Mouse (Mus musculus) layer of hippocampus, postnatal 14 days (tissue): ENCODE data around the gene Masp1. TPM values are rescaled to one million over a fixed set of nuclear protein-coding genes. Genes with fewer than 3 reads are reported as not detected.
A peak's percentile ranks its signal among the peaks of the same experiment; 100 is the strongest.

ENCODE experiments used
- DNase-seq, 2 experiments: peaks; one replicate each; pipeline ENCODE4 v3.0.0; 2021 to 2022; ENCODE audit warnings: low spot score in 2 of 2, mixed read lengths in 1 of 2
- long read RNA-seq, 2 experiments: library from polyadenylated mRNA; stranded (forward); transcript quantifications; one replicate each; pipeline ENCODE4 v2.0.0; 2021
- total RNA-seq, 2 experiments: library from RNA; stranded (reverse); gene quantifications; 2 replicates each; pipeline ENCODE4 v1.2.3; 2021

Gene Masp1
- total RNA-seq, result 10 to 100 TPM; 18.8 to 19.3 TPM
- long read RNA-seq, experiment 1, partial matches to known transcripts, result 1 of 6 reads
- long read RNA-seq, experiment 1, other reads (novel, unspliced or antisense), result 2 of 6 reads
- long read RNA-seq, experiment 2, transcript Masp1-204 (9 exons, 2,035 nt), result major isoform, 5 of 19 reads
- long read RNA-seq, experiment 2, partial matches to known transcripts, result 5 of 19 reads
- long read RNA-seq, experiment 2, other reads (novel, unspliced or antisense), result 6 of 19 reads

DNA sequence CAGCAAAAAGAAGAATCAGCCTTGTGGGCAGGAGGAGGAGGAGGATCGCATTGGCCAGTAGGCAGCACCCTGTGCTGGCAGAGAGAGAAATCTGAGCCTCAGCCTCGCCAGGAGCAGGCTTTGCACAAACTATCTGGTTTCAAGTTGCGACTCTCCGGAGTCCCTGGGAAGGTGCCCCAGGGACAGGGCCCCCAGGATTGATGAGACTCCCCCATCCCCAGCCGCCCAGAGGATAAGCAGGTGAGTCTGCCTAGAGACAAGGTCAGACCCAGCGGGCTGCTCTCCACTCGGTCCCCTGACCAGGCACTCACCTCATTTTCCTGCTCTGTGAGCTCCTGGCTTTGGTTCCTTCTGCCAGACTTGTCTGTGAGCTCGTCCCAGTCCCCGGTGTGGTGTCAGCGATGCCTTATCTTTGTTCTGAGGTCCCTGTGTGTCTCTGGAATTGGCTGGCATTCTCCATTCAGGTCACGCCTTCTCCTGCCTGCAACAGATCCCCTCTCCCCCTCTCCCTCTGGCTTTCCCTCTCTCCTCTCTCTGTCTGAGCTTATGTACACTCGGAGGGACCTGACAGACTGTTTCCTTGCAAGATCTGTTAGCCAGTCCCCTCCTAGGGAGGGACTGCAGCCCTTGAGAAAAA, at the start of gene Masp1, which contains the start of gene Rtp4:
TSS of gene Masp1 (minus strand) at position 581 of the 637 bp plus-strand sequence.
TSS of gene Rtp4 (plus strand) at position 57 of the 637 bp plus-strand sequence.
- peak in 1 of 2 experiments; percentile 45 for DNase-seq

GRCm38 (mm10) chr16:23568369-23568958, 47.8 kb upstream of the Masp1 start:
- no peak for DNase-seq

GRCm38 (mm10) chr16:23557669-23558068, 37.1 kb upstream of the Masp1 start:
- DNase-seq, result no peak

DNA sequence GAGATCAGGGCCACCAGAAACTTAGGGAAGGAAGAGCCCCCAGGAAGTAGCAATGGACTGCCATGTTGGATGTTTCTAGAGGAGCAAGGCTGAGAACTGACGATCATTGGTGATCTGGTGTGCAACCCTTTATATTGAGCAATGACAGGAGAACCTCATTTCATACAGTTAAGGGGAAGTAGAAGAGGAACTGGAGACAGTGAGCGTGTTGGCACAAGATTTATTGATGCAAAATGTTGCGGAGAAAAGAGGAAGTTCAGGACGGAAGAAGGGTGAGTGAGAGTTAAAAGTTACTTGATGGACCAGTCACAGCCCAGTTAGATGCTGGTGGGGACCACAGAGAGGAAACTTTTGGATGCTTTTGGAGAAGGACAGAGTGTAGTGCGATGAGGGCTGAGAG, 36.6 kb upstream of the Masp1 start:
- DNase-seq, result no peak

GRCm38 (mm10) chr16:23554673-23555072, 34.1 kb upstream of the Masp1 start:
- no peak for DNase-seq

DNA sequence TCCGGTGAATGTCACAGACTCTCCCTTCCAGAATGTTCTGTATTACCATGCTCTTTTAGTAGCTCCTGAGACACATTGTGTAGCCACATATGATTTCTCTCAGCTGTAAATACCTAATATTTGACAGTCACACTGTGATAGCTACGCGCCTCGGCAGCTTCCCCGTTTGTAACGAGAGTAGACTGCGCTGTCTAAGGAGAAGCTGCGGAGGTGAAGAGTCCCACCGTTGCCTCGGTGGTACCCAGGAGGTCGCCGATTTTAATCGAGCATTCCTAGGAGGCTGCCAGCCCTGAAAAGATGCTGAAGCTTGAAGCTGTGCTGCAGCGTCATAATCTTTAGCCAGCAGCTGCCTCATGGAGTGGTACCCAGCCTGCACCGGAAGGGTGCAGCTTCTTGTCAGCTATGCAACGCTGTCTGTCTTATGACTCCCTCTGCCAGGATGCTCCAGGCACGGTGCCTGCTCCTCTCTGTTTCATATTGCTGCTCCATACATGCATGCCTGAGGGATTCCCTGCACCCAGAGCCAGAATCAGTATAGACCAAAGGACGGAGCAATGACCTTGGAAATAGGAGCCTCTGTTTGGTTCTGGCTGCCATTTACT, 30.5 kb upstream of the Masp1 start:
- peak in 1 of 2 experiments; percentile 5 for DNase-seq

DNA sequence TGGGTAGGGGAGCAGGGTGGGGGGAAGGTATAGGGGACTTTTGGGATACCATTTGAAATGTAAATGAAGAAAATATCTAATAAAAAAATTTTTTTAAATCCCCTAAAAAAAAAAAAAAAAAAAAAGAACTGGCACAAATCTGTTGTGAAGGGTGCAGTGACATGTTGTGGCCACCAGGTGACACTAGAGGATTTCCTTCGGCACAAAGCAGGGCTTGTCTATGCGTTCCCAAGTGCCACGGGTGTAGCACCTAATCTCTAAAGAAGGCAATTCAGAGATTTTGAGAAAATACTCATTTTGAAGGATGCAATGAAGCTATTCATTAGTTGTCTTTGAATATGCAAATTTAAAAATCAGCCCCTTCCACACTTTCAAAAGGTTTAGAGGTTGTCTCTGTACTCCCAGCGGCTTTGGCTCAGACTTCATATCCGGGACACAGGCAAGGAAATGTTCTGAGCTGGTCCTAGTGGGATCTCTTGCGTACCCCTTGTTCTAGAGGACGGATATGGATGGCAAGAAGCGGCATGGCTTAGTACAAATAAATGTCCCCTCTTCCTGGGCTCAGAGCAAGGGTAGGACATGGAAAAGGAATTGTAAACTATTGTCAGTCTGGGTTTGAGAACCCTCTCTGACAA, 29.8 kb upstream of the Masp1 start:
- DNase-seq, result peak; percentile 42 to 77

DNA sequence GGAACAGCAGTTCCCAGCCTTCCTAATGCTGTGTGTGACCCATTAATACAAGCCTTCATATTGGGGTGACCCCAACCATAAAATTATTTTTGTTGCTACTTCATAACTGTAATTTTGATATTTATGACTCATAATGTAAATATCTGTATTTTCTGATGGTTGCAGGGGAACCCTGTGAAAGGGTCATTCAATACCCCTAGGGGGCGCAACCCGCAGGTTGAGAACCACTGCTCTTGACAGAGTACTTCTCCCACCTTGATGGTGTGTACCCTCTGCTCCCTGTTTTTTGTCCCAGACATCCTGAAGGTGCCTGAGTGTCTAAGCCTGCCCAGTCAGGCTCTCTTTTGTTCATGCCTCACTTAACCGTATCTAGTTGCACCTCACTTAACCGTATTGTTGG, 27.2 kb upstream of the Masp1 start:
- no peak for DNase-seq

GRCm38 (mm10) chr16:23544361-23544760, 23.7 kb upstream of the Masp1 start:
- no peak for DNase-seq

DNA sequence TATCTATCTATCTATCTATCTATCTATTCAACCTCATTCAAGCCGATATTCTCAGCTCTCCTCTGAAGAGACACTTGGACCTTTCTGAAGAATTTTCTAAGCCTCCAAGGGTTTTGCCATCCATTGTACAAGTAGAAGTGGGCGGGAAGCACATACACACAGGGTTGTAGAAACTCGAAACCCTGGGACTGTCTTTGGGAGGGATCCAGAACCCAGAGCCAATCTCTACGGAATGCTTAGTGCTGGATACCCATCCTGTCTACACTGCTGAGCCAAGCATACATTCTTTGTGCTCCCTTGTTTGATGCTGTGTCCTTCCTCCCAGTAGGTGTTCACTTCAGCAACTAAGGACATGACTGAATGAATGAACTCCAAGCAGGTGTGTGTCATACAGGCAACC, 22.3 kb upstream of the Masp1 start:
- DNase-seq, result no peak

DNA sequence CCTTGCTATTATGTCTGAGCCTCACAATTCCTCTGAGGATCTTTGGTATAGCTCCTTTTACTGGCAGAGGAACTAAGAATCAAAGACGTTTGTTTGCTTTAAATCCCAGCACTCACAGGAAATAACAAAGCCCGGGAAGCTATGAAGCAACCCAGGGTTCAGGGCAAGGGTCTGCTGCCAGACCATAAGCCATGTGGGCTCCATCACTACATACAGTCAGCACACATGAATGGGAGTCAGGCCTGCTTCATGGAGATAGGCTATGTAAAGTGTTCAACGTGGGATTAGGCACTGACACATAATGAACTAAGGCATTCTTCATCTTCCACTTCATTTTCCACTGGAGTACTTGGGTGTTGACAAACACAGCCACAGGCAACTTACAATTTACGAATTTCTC, 20.4 kb upstream of the Masp1 start:
- DNase-seq, result no peak

DNA sequence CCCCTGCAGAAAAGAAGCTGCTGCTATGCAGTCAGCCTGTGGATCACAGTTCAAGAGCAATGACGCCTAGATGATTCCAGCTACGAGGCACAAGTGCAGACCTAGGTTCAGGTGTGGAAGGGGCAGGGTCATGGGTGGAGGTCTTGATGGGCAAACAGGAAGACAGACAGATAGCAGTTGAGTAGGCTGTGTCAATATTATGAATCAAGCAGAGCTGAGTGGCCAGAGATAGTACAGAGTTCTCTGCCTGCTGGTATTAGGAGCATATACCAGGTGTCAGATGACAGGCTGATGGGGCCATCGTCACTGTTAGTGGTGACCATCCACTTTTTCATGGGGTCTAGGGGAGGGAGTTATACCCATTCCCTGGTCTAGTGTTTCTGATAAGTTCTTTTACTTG, 13.1 kb upstream of the Masp1 start:
- DNase-seq, result no peak

GRCm38 (mm10) chr16:23529186-23529585, 8.6 kb upstream of the Masp1 start:
- DNase-seq, result no peak

GRCm38 (mm10) chr16:23522081-23522480, 1.5 kb upstream of the Masp1 start:
- no peak for DNase-seq

- no peak for DNase-seq
Observed at GRCm38 (mm10) chr16:23521092-23521491, 477 bp upstream of the Masp1 start.

DNA sequence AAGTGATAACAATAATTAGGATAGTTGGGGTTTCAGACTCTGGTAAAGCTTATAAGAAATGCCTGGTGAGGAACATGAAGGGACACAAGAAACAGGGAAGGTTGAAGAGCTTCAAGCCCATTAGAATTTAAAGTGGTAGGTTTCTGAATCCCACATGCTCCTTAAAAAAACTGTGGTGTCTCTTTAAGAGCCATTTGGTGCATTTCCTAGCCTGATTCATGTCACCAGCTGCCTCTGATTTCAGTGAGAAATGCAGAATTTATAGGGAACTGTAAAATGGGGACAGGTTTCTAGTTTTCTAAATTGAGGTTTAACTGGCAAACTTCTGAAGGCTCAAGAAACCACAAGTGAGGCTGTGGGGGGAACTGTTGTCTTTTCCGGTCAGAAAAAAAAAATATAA, 844 bp downstream of the Masp1 start:
- DNase-seq, result peak in 1 of 2 experiments; percentile 42

DNA sequence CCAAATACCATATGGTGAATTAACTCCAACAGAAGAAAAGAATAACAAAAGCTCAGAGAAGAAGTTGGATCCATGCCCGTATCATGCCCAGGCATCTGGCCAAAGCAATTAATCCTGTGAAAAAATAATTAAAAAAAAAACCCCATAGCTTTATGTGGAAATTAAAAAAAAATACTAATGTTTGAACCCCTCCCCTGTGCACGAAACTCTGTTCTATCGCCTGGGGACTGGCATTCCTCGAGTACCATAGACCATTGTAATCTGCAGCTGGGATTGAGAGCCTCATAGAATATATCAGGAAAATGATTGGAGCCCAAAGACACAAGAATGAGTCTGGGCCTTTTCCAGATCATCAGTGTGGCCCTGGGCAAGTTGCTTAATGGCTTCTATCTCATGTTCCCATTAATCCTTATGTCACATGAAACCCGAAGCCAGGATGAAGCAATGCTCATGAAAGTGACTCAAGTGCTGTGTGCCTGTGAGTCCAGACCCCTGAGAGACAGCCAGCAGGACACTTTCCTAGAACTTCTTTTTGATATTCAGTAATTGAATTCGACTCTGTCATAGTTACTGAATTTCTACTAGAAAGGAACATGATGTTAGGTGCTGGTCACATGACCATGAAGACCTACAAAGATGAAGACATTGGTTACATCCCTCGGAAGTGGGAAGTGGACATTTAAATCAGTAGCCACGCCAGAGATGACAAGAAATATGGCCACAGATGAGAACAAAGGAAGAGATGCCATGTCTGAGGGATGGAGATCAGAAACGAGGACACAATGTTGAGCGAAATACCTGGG, 1.8 kb downstream of the Masp1 start:
- peak in 1 of 2 experiments; percentile 52 for DNase-seq

- DNase-seq, result peak in 1 of 2 experiments; percentile 52
Observed at GRCm38 (mm10) chr16:23517754-23518566, 2.7 kb downstream of the Masp1 start.

- no peak for DNase-seq
Observed at GRCm38 (mm10) chr16:23517230-23517629, 3.4 kb downstream of the Masp1 start.

- no peak for DNase-seq
Observed at GRCm38 (mm10) chr16:23516606-23517005, 4.0 kb downstream of the Masp1 start.
